Mouse (Mus musculus) kidney, embryonic 14.5 days (tissue): ENCODE measurements around the gene Gm21830. TPM values are rescaled to one million over a fixed set of nuclear protein-coding genes. Genes with fewer than 3 reads are reported as not detected.
"Not testable (repeated sequence)": the region's sequence is repeated elsewhere in the genome, so short reads cannot be mapped to it uniquely, and the experiment has no call there.

ENCODE experiments used
- ATAC-seq: fragments of 200-750 bp; cut with Nextera tagmentation; 2 replicates; pipeline ENCODE4 v1.8.0; 2017; ENCODE audit warnings: moderate number of reproducible peaks, mild to moderate bottlenecking, moderate TSS enrichment, moderate library complexity; ENCODE audit not compliant: low FRiP score, low TSS enrichment
- H3K27ac ChIP-seq: fragments of 300-500 bp; sonication (generic); 2 replicates; pipeline ENCODE4 v1.5.1; 2014; ENCODE audit warnings: low read depth, mild to moderate bottlenecking, low read length, moderate library complexity, mixed read lengths
- H3K27me3 ChIP-seq: fragments of 300-500 bp; sonication (generic); 2 replicates; pipeline ENCODE4 v1.6.1; 2014; ENCODE audit warnings: mild to moderate bottlenecking, low read length; ENCODE audit not compliant: control insufficient read depth, insufficient read depth
- H3K36me3 ChIP-seq: fragments of 300-500 bp; sonication (generic); 2 replicates; pipeline ENCODE4 v1.6.1; 2014; ENCODE audit warnings: low read length, mixed read lengths; ENCODE audit not compliant: control insufficient read depth, insufficient read depth
- H3K4me1 ChIP-seq: fragments of 300-500 bp; sonication (generic); 2 replicates; pipeline ENCODE4 v1.6.1; 2014; ENCODE audit warnings: low read length, mixed read lengths; ENCODE audit not compliant: control insufficient read depth, insufficient read depth
- H3K4me2 ChIP-seq: fragments of 300-500 bp; sonication (generic); replicated peaks from 2 replicates; pipeline ENCODE4 v1.6.1; 2014; ENCODE audit warnings: low read depth, mild to moderate bottlenecking, low read length
- H3K4me3 ChIP-seq: fragments of 300-500 bp; sonication (generic); 2 replicates; pipeline ENCODE4 v1.5.1; 2014; ENCODE audit warnings: mild to moderate bottlenecking, low read length
- H3K9ac ChIP-seq: fragments of 300-500 bp; sonication (generic); 2 replicates; pipeline ENCODE4 v1.6.1; 2014; ENCODE audit warnings: low read depth, mild to moderate bottlenecking, low read length, moderate library complexity
- H3K9me3 ChIP-seq: fragments of 300-500 bp; sonication (generic); 2 replicates; pipeline ENCODE4 v1.6.1; 2016; ENCODE audit warnings: low read length; ENCODE audit not compliant: control insufficient read depth
- WGBS: fragments of 180-500 bp; shearing (Covaris S2); extraction: QIAGEN DNeasy Blood & Tissue Kit; methylation state at CpG from one replicate; pipeline ENCODE4 v1.1.7; 2014; 5-methylcytosine and 5-hydroxymethylcytosine counted together
- polyA plus RNA-seq: library from polyadenylated mRNA; unstranded; fragments of >200 nt; fragmentation: Nextera tagmentation; extraction: Ambion mirVana; gene quantifications from 2 replicates; pipeline ENCODE4 v1.2.1, GENCODE M21; 2014

Gene Gm21830
- not detected in 2 replicates for polyA plus RNA-seq

GRCm38 (mm10) chr2:67413425-67413824, at the start of gene Gm21830:
Gene Gm21830, plus strand, starts transcription at chr2:67413725.
- not testable (repeated sequence) for H3K9ac ChIP-seq, H3K9me3 ChIP-seq, H3K36me3 ChIP-seq, H3K4me2 ChIP-seq, H3K27ac ChIP-seq, H3K4me1 ChIP-seq, H3K27me3 ChIP-seq, ATAC-seq, H3K4me3 ChIP-seq
- WGBS, result no CpG with 5 or more reads among the region's 1 CpGs

- Histone ChIP-seq H3K4me2 (no peak overlapping the region), H3K4me3 (no peak overlapping the region), H3K36me3 (no peaks in the 10 kb centered on the region), H3K27ac (no peak overlapping the region), H3K27me3 (no peaks in the 10 kb centered on the region), H3K9me3 (no peaks in the 10 kb centered on the region), H3K9ac (no peak overlapping the region), H3K4me1 (no peaks in the 10 kb centered on the region)
- 82% methylated on average over 2 of the region's 2 CpGs for WGBS
- no peak for ATAC-seq
Measured at GRCm38 (mm10) chr2:67364506-67364905, 49.0 kb upstream of the Gm21830 start.

GRCm38 (mm10) chr2:67378504-67378903, 35.0 kb upstream of the Gm21830 start:
- no peak overlapping the region for H3K4me3 ChIP-seq
- 69% methylated on average over 3 of the region's 3 CpGs for WGBS
- H3K27ac ChIP-seq, result no peak overlapping the region
- no peaks in the 10 kb centered on the region for H3K27me3 ChIP-seq
- no peaks in the 10 kb centered on the region for H3K4me1 ChIP-seq
- no peaks in the 10 kb centered on the region for H3K36me3 ChIP-seq
- no peaks in the 10 kb centered on the region for H3K9me3 ChIP-seq
- H3K9ac ChIP-seq, result no peak overlapping the region
- H3K4me2 ChIP-seq, result no peak overlapping the region
- ATAC-seq, result no peak

- Histone ChIP-seq H3K36me3 (no peaks in the 10 kb centered on the region), H3K4me2 (no peak overlapping the region), H3K4me3 (no peak overlapping the region), H3K9me3 (no peaks in the 10 kb centered on the region), H3K27ac (no peak overlapping the region), H3K9ac (no peak overlapping the region), H3K4me1 (no peaks in the 10 kb centered on the region), H3K27me3 (no peaks in the 10 kb centered on the region)
- no peak for ATAC-seq
Measured at GRCm38 (mm10) chr2:67420853-67421252, 7.3 kb downstream of the Gm21830 start.

- no peak for ATAC-seq
- H3K4me1 ChIP-seq, result no peaks in the 10 kb centered on the region
- no peaks in the 10 kb centered on the region for H3K36me3 ChIP-seq
- WGBS, result 73% methylated on average over 1 of the region's 1 CpGs
- H3K27me3 ChIP-seq, result no peaks in the 10 kb centered on the region
- H3K4me2 ChIP-seq, result no peak overlapping the region
- no peaks in the 10 kb centered on the region for H3K9me3 ChIP-seq
- no peak overlapping the region for H3K4me3 ChIP-seq
- no peak overlapping the region for H3K27ac ChIP-seq
- H3K9ac ChIP-seq, result no peak overlapping the region
Measured at GRCm38 (mm10) chr2:67422799-67423198, 9.3 kb downstream of the Gm21830 start.

- Histone ChIP-seq H3K36me3 (no peaks in the 10 kb centered on the region), H3K4me3 (no peak within 1 kb of the TSS), H3K9me3 (no peaks in the 10 kb centered on the region), H3K4me2 (no peak within 1 kb of the TSS), H3K4me1 (no peaks in the 10 kb centered on the region), H3K27me3 (no peaks in the 10 kb centered on the region), H3K27ac (no peak within 1 kb of the TSS), H3K9ac (no peak within 1 kb of the TSS)
- WGBS, result 54% methylated on average over 2 of the region's 2 CpGs
- no peak for ATAC-seq
Measured at GRCm38 (mm10) chr2:67433081-67433480, 19.6 kb downstream of the Gm21830 start, which contains the start of gene Gm26727. Gene Gm26727, minus strand, starts transcription at chr2:67433181.

GRCm38 (mm10) chr2:67438309-67438708, 24.8 kb downstream of the Gm21830 start:
- Histone ChIP-seq H3K27me3 (no peaks in the 10 kb centered on the region), H3K4me1 (no peaks in the 10 kb centered on the region), H3K27ac (no peak overlapping the region), H3K9ac (no peak overlapping the region), H3K4me2 (no peak overlapping the region), H3K4me3 (no peak overlapping the region), H3K9me3 (no peaks in the 10 kb centered on the region), H3K36me3 (no peaks in the 10 kb centered on the region)
- ATAC-seq, result no peak
- 88% methylated on average over 8 of the region's 8 CpGs for WGBS

- no peaks in the 10 kb centered on the region for H3K36me3 ChIP-seq
- no peaks in the 10 kb centered on the region for H3K4me1 ChIP-seq
- H3K27me3 ChIP-seq, result no peaks in the 10 kb centered on the region
- no peak within 1 kb of the TSS for H3K4me2 ChIP-seq
- no peak within 1 kb of the TSS for H3K9ac ChIP-seq
- WGBS, result 71% methylated on average over 3 of the region's 3 CpGs
- no peak within 1 kb of the TSS for H3K4me3 ChIP-seq
- H3K27ac ChIP-seq, result no peak within 1 kb of the TSS
- no peak for ATAC-seq
- no peaks in the 10 kb centered on the region for H3K9me3 ChIP-seq
Measured at GRCm38 (mm10) chr2:67445780-67446179, 32.3 kb downstream of the Gm21830 start, which contains the start of gene Xirp2. Gene Xirp2, plus strand, starts transcription at chr2:67446002.

- H3K27me3 ChIP-seq, result no peaks in the 10 kb centered on the region
- WGBS, result 64% methylated on average over 1 of the region's 1 CpGs
- H3K9me3 ChIP-seq, result no peaks in the 10 kb centered on the region
- no peak overlapping the region for H3K4me3 ChIP-seq
- no peak for ATAC-seq
- no peaks in the 10 kb centered on the region for H3K4me1 ChIP-seq
- H3K27ac ChIP-seq, result no peak overlapping the region
- no peak overlapping the region for H3K9ac ChIP-seq
- H3K36me3 ChIP-seq, result no peaks in the 10 kb centered on the region
- no peak overlapping the region for H3K4me2 ChIP-seq
Measured at GRCm38 (mm10) chr2:67446772-67447171, 33.2 kb downstream of the Gm21830 start.
